Mouse (Mus musculus): ENCODE results near the gene Tab2. TPM values are rescaled to one million over a fixed set of nuclear protein-coding genes. Genes with fewer than 3 reads are reported as not detected.

Tab2 gene
- polyA plus RNA-seq (2014; fragmentation: Nextera tagmentation; extraction: Ambion mirVana) = 20.2 and 20.6 TPM in 2 replicates

DNA sequence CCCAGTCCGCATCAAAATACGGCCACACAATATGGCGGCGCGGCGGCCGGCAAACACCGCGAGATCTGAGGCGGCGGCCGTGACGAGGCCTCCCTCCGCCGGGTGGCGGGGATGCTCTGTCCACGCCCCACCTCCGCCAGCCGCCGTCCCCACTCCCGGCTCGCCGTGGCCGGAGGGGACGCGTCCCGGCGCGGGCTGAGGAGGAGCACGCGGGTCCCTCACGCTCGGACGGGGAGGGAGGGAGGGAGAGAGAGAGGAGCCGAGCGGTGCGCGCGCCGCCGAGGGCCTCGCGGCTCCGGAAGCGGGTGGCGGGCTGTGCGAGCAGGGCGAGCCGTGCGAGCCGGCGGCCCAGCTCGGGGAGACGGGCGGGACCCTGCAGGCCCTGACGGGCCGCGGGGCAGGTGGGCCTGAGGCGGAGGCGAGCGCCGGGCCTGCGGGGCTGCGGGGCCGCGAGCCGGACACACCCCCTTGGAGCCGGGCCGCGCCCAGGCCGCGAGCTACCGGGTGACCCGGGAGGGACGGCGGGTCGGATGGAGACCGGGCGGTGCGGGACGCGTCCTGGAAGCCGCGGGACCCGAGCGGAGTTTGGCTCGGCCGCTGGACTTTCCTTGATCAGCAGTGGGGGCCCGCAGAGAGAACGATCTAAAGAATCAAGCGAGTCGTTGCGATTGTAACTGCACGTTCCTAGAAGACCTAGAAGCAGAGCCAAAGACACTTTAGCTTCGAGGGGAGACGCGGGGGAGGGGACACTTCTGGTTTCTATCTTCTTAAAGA is at the start of gene Tab2:
Gene Tab2, minus strand, starts transcription at position 3 of the 774 bp plus-strand sequence.
- H3K4me3 ChIP-seq (replicated peaks; ENCODE audit: low read length) = peak within 1 kb of the TSS; percentile 97
- H3K27ac ChIP-seq = peak within 1 kb of the TSS; percentile 99
- no peaks in the 10 kb centered on the region for H3K36me3 ChIP-seq (replicated peaks; ENCODE audit: control insufficient read depth, insufficient read depth)
- ATAC-seq (ENCODE audit: low FRiP score) (peak; percentile 98), DNase-seq (ENCODE audit: low spot score) (peak; percentile 91)
- peaks cover 23% of the 10 kb centered on the region for H3K4me1 ChIP-seq (replicated peaks; ENCODE audit: control insufficient read depth, insufficient read depth, low read length)
- H3K27me3 ChIP-seq (ENCODE audit: control insufficient read depth, insufficient read depth, low read length) = no peaks in the 10 kb centered on the region
- peak within 1 kb of the TSS; percentile 99 for H3K9ac ChIP-seq
- 1% methylated on average over 68 of the region's 97 CpGs for WGBS
- no peaks in the 10 kb centered on the region for H3K9me3 ChIP-seq (ENCODE audit: control insufficient read depth, low read length)
- H3K4me2 ChIP-seq (replicated peaks) = peak within 1 kb of the TSS; percentile 81

DNA sequence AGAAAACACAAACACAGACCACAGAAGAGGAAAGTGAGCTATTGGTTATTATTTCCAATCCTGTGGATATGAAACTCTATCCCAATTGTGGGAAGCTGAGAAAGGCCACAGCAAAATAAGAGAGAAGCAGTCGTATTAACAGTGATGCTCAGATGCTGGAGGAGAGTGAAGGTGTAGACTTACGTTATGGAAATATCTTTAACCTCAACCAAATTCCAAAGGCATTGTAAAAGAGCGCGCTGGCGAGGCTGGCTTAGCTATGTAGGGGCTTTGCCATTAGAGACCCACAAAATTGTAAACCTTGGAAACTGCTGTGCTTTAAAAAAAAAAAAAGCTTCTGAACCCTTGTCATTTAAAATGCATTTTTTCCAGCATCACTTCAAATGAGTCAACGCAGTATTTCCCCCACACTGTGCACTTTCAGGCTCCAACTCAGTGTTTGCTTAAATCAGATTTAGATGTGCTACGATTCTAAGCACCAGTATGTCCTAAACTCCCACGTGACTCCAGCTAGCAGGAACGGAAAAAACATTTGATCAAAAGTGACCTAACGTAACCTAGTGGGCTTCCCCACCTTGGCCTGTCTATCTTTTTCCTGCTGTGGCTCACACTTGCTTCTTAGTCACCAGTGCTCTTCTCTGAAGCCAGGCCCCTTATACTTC is 36.4 kb upstream of the Tab2 start:
- DNase-seq (ENCODE audit: low spot score) (no peak), ATAC-seq (ENCODE audit: low FRiP score) (no peak)
- Histone ChIP-seq H3K36me3 (replicated peaks; ENCODE audit: control insufficient read depth, insufficient read depth) (no peaks in the 10 kb centered on the region), H3K27ac (no peak overlapping the region), H3K9me3 (ENCODE audit: control insufficient read depth, low read length) (no peaks in the 10 kb centered on the region), H3K9ac (no peak overlapping the region), H3K27me3 (ENCODE audit: control insufficient read depth, insufficient read depth, low read length) (no peaks in the 10 kb centered on the region), H3K4me3 (replicated peaks; ENCODE audit: low read length) (no peak overlapping the region), H3K4me1 (replicated peaks; ENCODE audit: control insufficient read depth, insufficient read depth, low read length) (no peaks in the 10 kb centered on the region), H3K4me2 (replicated peaks) (no peak overlapping the region)
- 86% methylated on average over 10 of the region's 10 CpGs for WGBS

DNA sequence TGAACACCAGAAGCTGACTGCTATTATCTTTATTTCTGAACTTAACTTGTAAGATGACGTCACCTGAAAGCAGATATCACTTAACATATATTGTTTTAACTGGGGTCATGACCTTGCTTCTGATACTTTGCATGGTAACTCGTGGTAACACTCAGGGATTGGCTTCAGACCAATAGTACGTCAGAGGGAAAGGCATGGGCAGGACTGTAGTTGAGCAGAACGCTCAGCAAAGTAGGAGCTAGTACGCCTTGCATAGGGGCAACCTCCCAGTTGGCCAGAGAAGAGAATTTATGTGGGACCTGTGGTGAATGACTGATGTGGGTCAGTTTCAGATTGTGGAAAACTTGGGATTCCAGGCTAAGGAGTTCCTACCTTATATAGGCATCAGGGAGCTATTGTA is 35.6 kb upstream of the Tab2 start:
- Histone ChIP-seq H3K9me3 (ENCODE audit: control insufficient read depth, low read length) (no peaks in the 10 kb centered on the region), H3K27me3 (ENCODE audit: control insufficient read depth, insufficient read depth, low read length) (no peaks in the 10 kb centered on the region), H3K36me3 (replicated peaks; ENCODE audit: control insufficient read depth, insufficient read depth) (no peaks in the 10 kb centered on the region), H3K9ac (no peak overlapping the region), H3K4me1 (replicated peaks; ENCODE audit: control insufficient read depth, insufficient read depth, low read length) (no peaks in the 10 kb centered on the region), H3K4me3 (replicated peaks; ENCODE audit: low read length) (no peak overlapping the region), H3K4me2 (replicated peaks) (no peak overlapping the region), H3K27ac (no peak overlapping the region)
- ATAC-seq (ENCODE audit: low FRiP score) (no peak), DNase-seq (ENCODE audit: low spot score) (no peak)
- WGBS = 83% methylated on average over 5 of the region's 5 CpGs

DNA sequence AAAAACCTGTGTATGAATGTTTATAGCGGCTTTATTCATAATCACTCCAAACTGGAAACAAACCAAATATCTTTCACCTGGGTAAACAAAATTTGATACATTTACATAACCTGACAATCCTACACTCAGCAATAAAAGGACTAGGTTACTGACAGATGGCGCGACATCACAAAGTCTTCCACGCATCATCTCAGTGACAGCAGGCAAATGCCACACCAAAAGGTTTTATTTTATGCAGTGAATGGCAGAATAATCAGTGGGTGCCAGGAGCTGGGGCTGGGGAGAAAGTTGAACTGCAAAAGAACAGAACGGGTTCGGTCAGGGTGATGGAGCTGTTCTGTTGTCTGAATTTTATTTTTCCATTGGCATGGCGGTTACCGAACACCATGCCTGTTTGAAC is 31.5 kb upstream of the Tab2 start:
- Histone ChIP-seq H3K9me3 (ENCODE audit: control insufficient read depth, low read length) (no peaks in the 10 kb centered on the region), H3K4me2 (replicated peaks) (no peak overlapping the region), H3K27ac (no peak overlapping the region), H3K27me3 (ENCODE audit: control insufficient read depth, insufficient read depth, low read length) (no peaks in the 10 kb centered on the region), H3K4me1 (replicated peaks; ENCODE audit: control insufficient read depth, insufficient read depth, low read length) (no peaks in the 10 kb centered on the region), H3K36me3 (replicated peaks; ENCODE audit: control insufficient read depth, insufficient read depth) (no peaks in the 10 kb centered on the region), H3K4me3 (replicated peaks; ENCODE audit: low read length) (no peak overlapping the region), H3K9ac (no peak overlapping the region)
- ATAC-seq (ENCODE audit: low FRiP score) (no peak), DNase-seq (ENCODE audit: low spot score) (no peak)
- WGBS = 90% methylated on average over 8 of the region's 8 CpGs

DNA sequence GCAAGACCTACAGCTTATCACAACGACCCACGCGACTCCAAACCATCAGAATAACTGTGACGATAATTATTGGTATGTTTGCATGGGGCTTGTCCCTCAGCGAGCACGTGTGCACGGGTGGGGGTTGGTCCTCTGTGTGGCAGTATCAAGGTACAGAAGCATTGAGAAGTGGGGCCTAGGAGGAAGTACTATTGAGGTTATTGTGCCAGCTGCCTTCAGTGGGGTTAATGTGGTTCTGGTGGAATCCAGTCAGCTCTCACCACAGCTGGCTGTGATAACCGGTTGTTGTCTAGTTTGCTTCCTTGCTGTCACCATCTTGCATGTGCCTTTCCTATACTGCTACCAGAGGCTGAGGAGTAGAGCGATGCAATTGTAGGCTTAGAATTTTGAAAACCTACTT is 20.4 kb upstream of the Tab2 start:
- no peaks in the 10 kb centered on the region for H3K27me3 ChIP-seq (ENCODE audit: control insufficient read depth, insufficient read depth, low read length)
- no peaks in the 10 kb centered on the region for H3K9me3 ChIP-seq (ENCODE audit: control insufficient read depth, low read length)
- H3K4me3 ChIP-seq (replicated peaks; ENCODE audit: low read length) = no peak overlapping the region
- no peak overlapping the region for H3K4me2 ChIP-seq (replicated peaks)
- ATAC-seq (ENCODE audit: low FRiP score) (no peak), DNase-seq (ENCODE audit: low spot score) (no peak)
- H3K27ac ChIP-seq = no peak overlapping the region
- H3K4me1 ChIP-seq (replicated peaks; ENCODE audit: control insufficient read depth, insufficient read depth, low read length) = no peaks in the 10 kb centered on the region
- no peaks in the 10 kb centered on the region for H3K36me3 ChIP-seq (replicated peaks; ENCODE audit: control insufficient read depth, insufficient read depth)
- no peak overlapping the region for H3K9ac ChIP-seq
- WGBS = 96% methylated on average over 9 of the region's 9 CpGs

DNA sequence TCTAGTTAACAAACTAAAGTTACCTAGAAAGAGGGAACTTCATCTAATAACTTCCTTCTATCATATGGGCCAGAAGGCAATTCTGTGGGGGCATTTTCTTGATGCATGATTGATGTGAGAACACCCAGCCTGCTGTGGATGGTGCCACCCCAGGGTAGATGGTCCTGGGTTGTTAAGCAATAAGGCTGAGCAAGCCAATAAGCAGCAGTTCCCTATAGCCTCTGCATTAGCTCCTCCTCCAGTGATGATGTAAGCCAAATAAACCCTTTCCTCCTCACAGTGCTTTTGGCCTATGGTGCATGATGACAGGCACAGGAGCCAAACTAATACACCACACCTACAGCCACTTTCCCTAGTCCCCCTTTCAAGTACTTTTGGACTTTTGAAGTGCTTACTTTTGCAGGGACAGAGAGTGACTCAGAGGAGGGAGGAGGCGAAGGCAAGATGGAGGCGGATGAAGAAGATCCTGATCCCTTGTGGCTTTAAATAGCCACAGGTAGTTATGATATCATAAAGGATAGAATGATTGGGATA is 12.8 kb upstream of the Tab2 start:
- H3K4me1 ChIP-seq (replicated peaks; ENCODE audit: control insufficient read depth, insufficient read depth, low read length) = no peaks in the 10 kb centered on the region
- no peak overlapping the region for H3K27ac ChIP-seq
- no peak overlapping the region for H3K4me3 ChIP-seq (replicated peaks; ENCODE audit: low read length)
- DNase-seq (ENCODE audit: low spot score) (no peak), ATAC-seq (ENCODE audit: low FRiP score) (no peak)
- no peaks in the 10 kb centered on the region for H3K9me3 ChIP-seq (ENCODE audit: control insufficient read depth, low read length)
- 99% methylated on average over 2 of the region's 2 CpGs for WGBS
- no peaks in the 10 kb centered on the region for H3K36me3 ChIP-seq (replicated peaks; ENCODE audit: control insufficient read depth, insufficient read depth)
- no peak overlapping the region for H3K9ac ChIP-seq
- H3K27me3 ChIP-seq (ENCODE audit: control insufficient read depth, insufficient read depth, low read length) = no peaks in the 10 kb centered on the region
- no peak overlapping the region for H3K4me2 ChIP-seq (replicated peaks)

DNA sequence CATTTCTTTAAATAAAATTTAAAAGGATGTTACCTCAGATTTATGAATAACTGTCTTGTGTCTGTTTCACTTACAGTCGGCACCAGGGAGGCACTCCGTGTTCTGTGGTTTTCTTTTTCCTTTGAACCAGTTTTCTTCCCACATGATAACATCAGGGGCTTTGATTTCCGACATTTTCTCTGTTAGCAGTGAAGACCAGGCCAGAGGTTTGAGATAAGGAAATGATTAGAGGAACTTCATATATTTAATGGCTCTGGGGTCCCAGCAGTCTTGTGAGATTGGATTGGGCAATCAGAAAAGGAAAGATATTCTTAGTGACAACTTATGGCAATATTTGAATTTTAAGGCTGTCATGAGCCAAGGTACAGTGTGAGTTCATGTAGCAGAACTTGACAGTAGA is 11.1 kb upstream of the Tab2 start:
- Histone ChIP-seq H3K9ac (no peak overlapping the region), H3K4me1 (replicated peaks; ENCODE audit: control insufficient read depth, insufficient read depth, low read length) (no peaks in the 10 kb centered on the region), H3K36me3 (replicated peaks; ENCODE audit: control insufficient read depth, insufficient read depth) (no peaks in the 10 kb centered on the region), H3K4me2 (replicated peaks) (no peak overlapping the region), H3K27me3 (ENCODE audit: control insufficient read depth, insufficient read depth, low read length) (no peaks in the 10 kb centered on the region), H3K4me3 (replicated peaks; ENCODE audit: low read length) (no peak overlapping the region), H3K27ac (no peak overlapping the region), H3K9me3 (ENCODE audit: control insufficient read depth, low read length) (no peaks in the 10 kb centered on the region)
- no peak for ATAC-seq (ENCODE audit: low FRiP score)
- 89% methylated on average over 3 of the region's 3 CpGs for WGBS
- DNase-seq (ENCODE audit: low spot score) = no peak

DNA sequence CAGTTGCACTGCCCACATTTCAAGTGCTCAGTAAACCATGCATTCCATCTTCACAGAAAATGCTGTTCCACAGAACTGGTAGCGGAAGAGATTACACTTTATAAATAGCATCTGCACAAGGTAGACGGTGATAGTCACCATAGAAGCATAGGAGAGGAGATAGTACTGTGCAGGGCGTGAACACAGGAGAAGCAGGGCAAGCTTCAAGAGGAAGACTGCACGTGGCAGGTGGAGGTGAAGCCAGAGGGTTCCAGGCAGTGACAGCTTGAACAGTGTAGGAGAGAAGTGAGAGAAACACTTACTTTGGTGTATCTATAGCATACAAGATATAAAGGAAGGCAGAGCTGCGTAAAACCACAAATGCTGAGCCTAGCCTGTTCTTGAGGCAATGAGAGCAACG is 3.0 kb upstream of the Tab2 start:
- no peak for ATAC-seq (ENCODE audit: low FRiP score)
- H3K27ac ChIP-seq = no peak overlapping the region
- 80% methylated on average over 6 of the region's 6 CpGs for WGBS

DNA sequence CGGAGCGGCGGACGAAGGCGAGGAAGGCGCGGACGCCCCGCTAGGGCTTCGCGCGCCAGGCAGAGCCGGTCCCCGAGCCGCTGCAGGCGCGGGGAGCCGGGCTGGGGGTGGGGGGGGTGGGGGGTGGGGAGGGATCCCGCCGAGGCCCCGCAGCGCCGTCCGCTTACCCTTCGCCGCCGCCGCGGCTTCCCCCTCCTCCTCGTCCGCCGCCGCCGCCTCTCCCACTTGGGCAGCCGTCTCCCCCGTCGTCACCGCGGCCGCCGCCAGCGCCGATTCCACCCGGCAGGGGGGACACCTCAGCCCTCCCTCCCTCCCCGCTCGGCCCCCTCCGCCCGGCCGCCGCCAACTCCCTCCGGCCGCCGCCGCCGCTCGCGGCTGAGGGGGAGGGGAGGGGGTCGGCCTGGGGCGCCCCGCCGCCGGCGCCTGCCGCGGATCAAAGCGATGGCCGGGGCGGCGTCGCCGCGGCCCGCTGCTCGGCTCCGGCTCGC is 352 bp downstream of the Tab2 start:
- Histone ChIP-seq H3K36me3 (replicated peaks; ENCODE audit: control insufficient read depth, insufficient read depth) (no peaks in the 10 kb centered on the region), H3K27me3 (ENCODE audit: control insufficient read depth, insufficient read depth, low read length) (no peaks in the 10 kb centered on the region), H3K9me3 (ENCODE audit: control insufficient read depth, low read length) (no peaks in the 10 kb centered on the region), H3K9ac (peak overlapping the region; percentile 99), H3K4me3 (replicated peaks; ENCODE audit: low read length) (peak overlapping the region; percentile 97), H3K4me1 (replicated peaks; ENCODE audit: control insufficient read depth, insufficient read depth, low read length) (peaks cover 23% of the 10 kb centered on the region), H3K4me2 (replicated peaks) (peak overlapping the region; percentile 81), H3K27ac (peak overlapping the region; percentile 99)
- ATAC-seq (ENCODE audit: low FRiP score) (peak; percentile 52), DNase-seq (ENCODE audit: low spot score) (peak; percentile 54)
- WGBS = 0% methylated on average over 8 of the region's 76 CpGs

More for the DNA sequence above, 3.0 kb upstream of the Tab2 start:
- Histone ChIP-seq H3K4me3 (replicated peaks; ENCODE audit: low read length) (no peak overlapping the region), H3K9me3 (ENCODE audit: control insufficient read depth, low read length) (no peaks in the 10 kb centered on the region), H3K36me3 (replicated peaks; ENCODE audit: control insufficient read depth, insufficient read depth) (no peaks in the 10 kb centered on the region), H3K9ac (no peak overlapping the region), H3K27me3 (ENCODE audit: control insufficient read depth, insufficient read depth, low read length) (no peaks in the 10 kb centered on the region), H3K4me2 (replicated peaks) (no peak overlapping the region), H3K4me1 (replicated peaks; ENCODE audit: control insufficient read depth, insufficient read depth, low read length) (peaks cover 7% of the 10 kb centered on the region)
- no peak for DNase-seq (ENCODE audit: low spot score)
